Mouse (Mus musculus) forebrain, embryonic 14.5 days (tissue): Measurements from ENCODE around the gene Fndc3a. TPM values are rescaled to one million over a fixed set of nuclear protein-coding genes. Genes with fewer than 3 reads are reported as not detected.

Source experiments
- ATAC-seq: fragments of 200-750 bp; cut with Nextera tagmentation; 2 replicates; pipeline ENCODE4 v1.8.0; 2017; ENCODE audit warnings: mild to moderate bottlenecking, moderate library complexity
- DNase-seq: peaks from one replicate; pipeline ENCODE4 v3.0.0-alpha.2; 2015; ENCODE audit warnings: low spot score
- H3K27ac ChIP-seq: fragments of 300-500 bp; sonication (generic); 2 replicates; pipeline ENCODE4 v1.5.1; 2014; ENCODE audit warnings: low read depth, mild to moderate bottlenecking, control low read depth, low read length, moderate library complexity
- H3K27me3 ChIP-seq: fragments of 300-500 bp; sonication (generic); replicated peaks from 2 replicates; pipeline ENCODE4 v1.6.1; 2014; ENCODE audit warnings: low read length, control low read depth, mixed read lengths; ENCODE audit not compliant: control insufficient read depth, insufficient read depth
- H3K36me3 ChIP-seq: fragments of 300-500 bp; sonication (generic); 2 replicates; pipeline ENCODE4 v1.6.1; 2014; ENCODE audit warnings: low read length, control low read depth; ENCODE audit not compliant: control insufficient read depth, insufficient read depth
- H3K4me1 ChIP-seq: fragments of 300-500 bp; sonication (generic); 2 replicates; pipeline ENCODE4 v1.6.1; 2014; ENCODE audit warnings: antibody characterized with exemption, low read length, control low read depth; ENCODE audit not compliant: control insufficient read depth, insufficient read depth
- H3K4me2 ChIP-seq: fragments of 300-500 bp; sonication (generic); 2 replicates; pipeline ENCODE4 v1.6.1; 2014; ENCODE audit warnings: mild to moderate bottlenecking, control low read depth, low read length
- H3K4me3 ChIP-seq: fragments of 300-500 bp; sonication (generic); 2 replicates; pipeline ENCODE4 v1.5.1; 2014; ENCODE audit warnings: low read depth, low read length, control low read depth
- H3K9ac ChIP-seq: fragments of 300-500 bp; sonication (generic); 2 replicates; pipeline ENCODE4 v1.6.1; 2014; ENCODE audit warnings: mild to moderate bottlenecking, low read length, control low read depth, moderate library complexity
- H3K9me3 ChIP-seq: fragments of 300-500 bp; sonication (generic); replicated peaks from 2 replicates; pipeline ENCODE4 v1.6.1; 2016; ENCODE audit warnings: low read length, control low read depth, mixed read lengths; ENCODE audit not compliant: control insufficient read depth
- WGBS: fragments of 180-500 bp; shearing (Covaris S2); extraction: QIAGEN DNeasy Blood & Tissue Kit; methylation state at CpG from one replicate; pipeline ENCODE4 v1.1.7; 2014; 5-methylcytosine and 5-hydroxymethylcytosine counted together
- polyA plus RNA-seq: library from polyadenylated mRNA; unstranded; fragments of >200 nt; fragmentation: Nextera tagmentation; extraction: Ambion mirVana; gene quantifications from 2 replicates; pipeline ENCODE4 v1.2.1, GENCODE M21; 2014

Fndc3a gene
- 39.7 and 39.9 TPM in 2 replicates for polyA plus RNA-seq

- Histone ChIP-seq H3K36me3 (no peaks in the 10 kb centered on the region), H3K4me2 (peak within 1 kb of the TSS; percentile 67), H3K9ac (peak within 1 kb of the TSS; percentile 85), H3K27me3 (0 out of 2 replicates have a peak, but pooled peaks cover 3% of the 10 kb centered on the region), H3K9me3 (no peaks in the 10 kb centered on the region), H3K27ac (peak within 1 kb of the TSS; percentile 92), H3K4me1 (no peaks in the 10 kb centered on the region), H3K4me3 (peak within 1 kb of the TSS; percentile 82)
- peak; percentile 89 for DNase-seq
- ATAC-seq: peak; percentile 94
- under 1% methylated on average over 74 of the region's 82 CpGs for WGBS
These were observed at the start of gene Fndc3a for GRCm38 (mm10) chr14:72709710-72710340. Fndc3a (minus strand) TSS chr14:72710003.

GRCm38 (mm10) chr14:72752893-72753292 is 43.1 kb upstream of the Fndc3a start:
- Histone ChIP-seq H3K4me1 (no peaks in the 10 kb centered on the region), H3K27me3 (no peaks in the 10 kb centered on the region), H3K9ac (no peak overlapping the region), H3K27ac (no peak overlapping the region), H3K36me3 (no peaks in the 10 kb centered on the region), H3K4me3 (no peak overlapping the region), H3K4me2 (no peak overlapping the region), H3K9me3 (no peaks in the 10 kb centered on the region)
- WGBS: 83% methylated on average over 6 of the region's 6 CpGs
- DNase-seq: no peak
- no peak for ATAC-seq

- Histone ChIP-seq H3K4me3 (no peak overlapping the region), H3K27ac (no peak overlapping the region), H3K4me2 (no peak overlapping the region), H3K9me3 (no peaks in the 10 kb centered on the region), H3K9ac (no peak overlapping the region), H3K36me3 (no peaks in the 10 kb centered on the region), H3K4me1 (no peaks in the 10 kb centered on the region), H3K27me3 (no peaks in the 10 kb centered on the region)
- WGBS: 93% methylated on average over 5 of the region's 5 CpGs
- DNase-seq: no peak
- ATAC-seq: no peak
These were observed 40.8 kb upstream of the Fndc3a start for GRCm38 (mm10) chr14:72750426-72751182.

GRCm38 (mm10) chr14:72748331-72748730 is 38.5 kb upstream of the Fndc3a start:
- Histone ChIP-seq H3K4me3 (no peak overlapping the region), H3K4me1 (no peaks in the 10 kb centered on the region), H3K4me2 (no peak overlapping the region), H3K9me3 (no peaks in the 10 kb centered on the region), H3K27ac (no peak overlapping the region), H3K36me3 (no peaks in the 10 kb centered on the region), H3K27me3 (no peaks in the 10 kb centered on the region), H3K9ac (no peak overlapping the region)
- DNase-seq (no peak), ATAC-seq (no peak)
- 91% methylated on average over 5 of the region's 5 CpGs for WGBS

- no peak overlapping the region for H3K4me3 ChIP-seq
- no peak overlapping the region for H3K27ac ChIP-seq
- ATAC-seq (no peak), DNase-seq (no peak)
- no peaks in the 10 kb centered on the region for H3K9me3 ChIP-seq
- no peak overlapping the region for H3K4me2 ChIP-seq
- no peaks in the 10 kb centered on the region for H3K36me3 ChIP-seq
- H3K4me1 ChIP-seq: 0 out of 2 replicates have a peak, but pooled peaks cover 3% of the 10 kb centered on the region
- 74% methylated on average over 3 of the region's 3 CpGs for WGBS
- no peak overlapping the region for H3K9ac ChIP-seq
- no peaks in the 10 kb centered on the region for H3K27me3 ChIP-seq
These were observed 31.9 kb upstream of the Fndc3a start for GRCm38 (mm10) chr14:72741667-72742066.

GRCm38 (mm10) chr14:72740336-72740735 is 30.5 kb upstream of the Fndc3a start:
- DNase-seq (no peak), ATAC-seq (no peak)
- Histone ChIP-seq H3K36me3 (no peaks in the 10 kb centered on the region), H3K9me3 (no peaks in the 10 kb centered on the region), H3K4me2 (no peak overlapping the region), H3K9ac (no peak overlapping the region), H3K27me3 (no peaks in the 10 kb centered on the region), H3K4me1 (0 out of 2 replicates have a peak, but pooled peaks cover 3% of the 10 kb centered on the region), H3K4me3 (no peak overlapping the region), H3K27ac (no peak overlapping the region)
- WGBS: 87% methylated on average over 5 of the region's 5 CpGs

- Histone ChIP-seq H3K9me3 (no peaks in the 10 kb centered on the region), H3K4me1 (0 out of 2 replicates have a peak, but pooled peaks cover 3% of the 10 kb centered on the region), H3K4me2 (no peak overlapping the region), H3K27ac (no peak overlapping the region), H3K9ac (no peak overlapping the region), H3K36me3 (no peaks in the 10 kb centered on the region), H3K4me3 (no peak overlapping the region), H3K27me3 (no peaks in the 10 kb centered on the region)
- DNase-seq (no peak), ATAC-seq (no peak)
- WGBS: 40% methylated on average over 8 of the region's 8 CpGs
These were observed 29.8 kb upstream of the Fndc3a start for GRCm38 (mm10) chr14:72739484-72740208.

GRCm38 (mm10) chr14:72738776-72739175 is 29.0 kb upstream of the Fndc3a start:
- DNase-seq (no peak), ATAC-seq (no peak)
- H3K9ac ChIP-seq: no peak overlapping the region
- no peaks in the 10 kb centered on the region for H3K9me3 ChIP-seq
- H3K4me1 ChIP-seq: 0 out of 2 replicates have a peak, but pooled peaks cover 3% of the 10 kb centered on the region
- no peak overlapping the region for H3K4me2 ChIP-seq
- no peaks in the 10 kb centered on the region for H3K27me3 ChIP-seq
- WGBS: 80% methylated on average over 4 of the region's 4 CpGs
- no peak overlapping the region for H3K4me3 ChIP-seq
- no peak overlapping the region for H3K27ac ChIP-seq
- H3K36me3 ChIP-seq: no peaks in the 10 kb centered on the region
